Mouse (Mus musculus): ENCODE measurements around the gene Apoa2. TPM values are rescaled to one million over a fixed set of nuclear protein-coding genes. Genes with fewer than 3 reads are reported as not detected.

Gene Apoa2
- polyA plus RNA-seq, 1 experiment from 2014 or later, result 1.9 TPM

DNA sequence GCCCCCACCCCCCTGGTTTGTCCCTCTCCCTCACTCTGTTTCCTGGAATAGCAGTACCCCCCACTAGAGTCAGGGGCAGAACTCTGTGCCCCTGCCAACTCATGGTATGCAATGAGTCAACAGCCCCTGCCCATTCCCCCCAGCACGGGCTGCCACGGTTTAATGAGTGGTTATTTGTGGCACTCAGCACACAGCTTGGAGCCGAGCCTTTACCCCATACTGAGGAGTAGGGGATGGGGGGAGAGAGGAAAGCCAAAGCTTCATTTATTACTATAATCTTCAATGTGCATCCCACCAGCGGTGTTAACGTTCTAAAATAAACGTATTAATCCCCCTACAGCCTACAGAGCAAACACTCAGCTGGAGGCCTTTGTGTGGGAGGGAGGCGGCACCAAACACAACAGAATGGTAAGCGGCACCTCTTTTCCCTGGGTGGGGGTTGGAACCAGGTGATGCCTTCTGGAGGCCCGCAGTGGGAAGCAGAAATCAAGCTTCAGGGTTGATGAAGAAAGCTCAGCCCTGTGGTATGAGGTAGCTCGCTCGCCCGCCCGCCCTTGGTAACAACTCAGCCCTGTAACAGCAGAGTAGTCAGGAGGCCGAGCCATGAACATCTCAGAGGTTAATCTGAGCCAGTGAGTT is 35.3 kb upstream of the Apoa2 start:
- Histone ChIP-seq H3K27me3 (replicated peaks; ENCODE audit: control insufficient read depth, insufficient read depth, low read length) (peaks cover 30% of the 10 kb centered on the region), H3K4me1 (ENCODE audit: control insufficient read depth, insufficient read depth, low read length) (peaks cover 36% of the 10 kb centered on the region; the same call in 1 of the 2 replicates), H3K9ac (ENCODE audit: low read depth, low read length) (no peak overlapping the region), H3K36me3 (ENCODE audit: control insufficient read depth, insufficient read depth, low read length) (no peaks in the 10 kb centered on the region), H3K9me3 (ENCODE audit: control insufficient read depth, low read length) (no peaks in the 10 kb centered on the region), H3K27ac (replicated peaks; ENCODE audit: low read depth, low read length) (peak overlapping the region; percentile 48), H3K4me2 (ENCODE audit: low read depth, low read length) (peak overlapping the region; percentile 26; the same call in 1 of the 2 replicates), H3K4me3 (ENCODE audit: low read depth, low read length) (no peak overlapping the region)
- ATAC-seq (ENCODE audit: low read depth), result peak; percentile 35
- WGBS, result 39% methylated on average over 14 of the region's 14 CpGs
- peak; percentile 86 for DNase-seq (ENCODE audit: low spot score)

DNA sequence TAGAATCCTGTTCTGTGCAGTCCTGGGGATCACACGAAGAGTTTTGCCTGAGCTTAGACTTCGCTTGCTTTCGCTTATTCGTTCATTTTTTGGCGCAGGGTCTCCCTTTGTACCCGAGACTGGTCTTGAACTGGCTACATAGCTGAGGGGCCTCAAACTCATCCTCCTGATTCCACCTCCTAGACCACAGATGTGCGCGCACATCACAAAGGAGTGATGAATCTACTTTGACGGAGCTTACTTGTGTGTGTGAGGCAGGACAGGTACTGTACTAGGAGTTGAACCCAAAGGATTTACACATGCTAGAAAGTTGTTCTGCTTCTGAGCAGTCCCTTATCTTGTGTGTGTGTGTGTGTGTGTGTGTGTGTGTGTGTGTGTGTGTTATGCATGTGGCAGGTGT is 34.0 kb upstream of the Apoa2 start:
- 96% methylated on average over 9 of the region's 9 CpGs for WGBS
- Histone ChIP-seq H3K27me3 (replicated peaks; ENCODE audit: control insufficient read depth, insufficient read depth, low read length) (peaks cover 42% of the 10 kb centered on the region), H3K36me3 (ENCODE audit: control insufficient read depth, insufficient read depth, low read length) (no peaks in the 10 kb centered on the region), H3K9ac (ENCODE audit: low read depth, low read length) (no peak overlapping the region), H3K4me2 (ENCODE audit: low read depth, low read length) (no peak overlapping the region), H3K4me3 (ENCODE audit: low read depth, low read length) (no peak overlapping the region), H3K27ac (replicated peaks; ENCODE audit: low read depth, low read length) (no peak overlapping the region), H3K4me1 (ENCODE audit: control insufficient read depth, insufficient read depth, low read length) (peaks cover 42% of the 10 kb centered on the region; the same call in 1 of the 2 replicates), H3K9me3 (ENCODE audit: control insufficient read depth, low read length) (no peaks in the 10 kb centered on the region)
- DNase-seq (ENCODE audit: low spot score), result no peak
- ATAC-seq (ENCODE audit: low read depth), result no peak

DNA sequence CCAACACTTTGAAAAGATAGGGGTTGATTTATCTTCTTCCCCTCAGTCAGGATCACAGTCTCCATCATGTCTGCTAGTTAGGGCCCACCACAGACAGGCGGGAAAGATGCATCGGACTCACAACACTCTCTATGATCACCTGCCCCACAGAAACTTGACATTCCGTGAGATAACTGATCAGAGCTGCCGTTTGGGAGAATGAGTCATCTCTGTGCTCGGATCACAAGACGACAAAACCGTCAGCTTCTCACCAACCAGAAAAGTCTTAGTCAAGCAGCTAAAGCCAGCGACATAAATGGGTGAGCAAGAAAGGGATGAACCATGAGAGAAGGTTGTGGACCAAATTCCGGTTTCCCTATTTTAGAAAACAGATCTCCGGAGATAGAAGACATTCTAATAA is 32.6 kb upstream of the Apoa2 start:
- peaks cover 44% of the 10 kb centered on the region; the same call in 1 of the 2 replicates for H3K4me1 ChIP-seq (ENCODE audit: control insufficient read depth, insufficient read depth, low read length)
- no peak overlapping the region for H3K27ac ChIP-seq (replicated peaks; ENCODE audit: low read depth, low read length)
- 53% methylated on average over 10 of the region's 10 CpGs for WGBS
- ATAC-seq (ENCODE audit: low read depth) (no peak), DNase-seq (ENCODE audit: low spot score) (no peak)
- no peak overlapping the region for H3K4me3 ChIP-seq (ENCODE audit: low read depth, low read length)
- no peak overlapping the region for H3K9ac ChIP-seq (ENCODE audit: low read depth, low read length)
- no peaks in the 10 kb centered on the region for H3K36me3 ChIP-seq (ENCODE audit: control insufficient read depth, insufficient read depth, low read length)
- H3K4me2 ChIP-seq (ENCODE audit: low read depth, low read length), result no peak overlapping the region
- H3K27me3 ChIP-seq (replicated peaks; ENCODE audit: control insufficient read depth, insufficient read depth, low read length), result peaks cover 57% of the 10 kb centered on the region
- no peaks in the 10 kb centered on the region for H3K9me3 ChIP-seq (ENCODE audit: control insufficient read depth, low read length)

DNA sequence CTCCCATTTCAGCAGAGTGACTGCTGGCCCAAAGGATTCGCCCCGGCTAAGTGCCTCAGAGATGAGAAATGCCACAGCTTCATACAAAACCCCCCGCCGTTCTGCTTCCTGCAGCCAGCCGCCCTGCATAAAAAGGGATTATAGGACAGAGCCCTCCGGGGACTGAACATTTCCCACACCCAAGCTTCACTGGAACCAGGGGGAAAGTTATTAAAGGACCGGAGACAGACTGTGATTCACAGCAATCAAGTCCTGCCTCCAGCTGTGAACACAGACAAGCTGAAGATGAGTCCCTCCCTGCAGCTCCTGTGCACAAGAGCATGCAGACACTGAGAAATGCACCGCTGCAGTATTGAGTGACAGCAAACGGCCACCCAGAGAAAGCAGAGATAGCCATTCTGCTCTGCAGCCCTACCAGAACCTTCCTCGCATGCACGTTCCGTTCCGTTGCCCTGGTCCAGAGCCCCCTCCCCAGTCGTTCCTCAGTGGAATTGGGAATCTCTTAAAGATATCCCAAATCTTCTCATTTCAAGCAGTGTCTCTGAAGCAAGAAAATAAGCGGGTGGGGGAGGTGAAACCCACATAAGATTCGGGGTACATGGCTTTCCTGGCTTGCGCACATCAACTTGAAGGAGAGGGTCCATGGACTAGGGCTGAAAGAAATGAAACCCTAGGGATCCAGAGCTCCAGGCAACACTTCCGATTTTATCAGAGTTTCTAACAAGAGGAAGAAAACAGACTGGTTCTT is 31.6 kb upstream of the Apoa2 start:
- 4% methylated on average over 18 of the region's 18 CpGs for WGBS
- Histone ChIP-seq H3K36me3 (ENCODE audit: control insufficient read depth, insufficient read depth, low read length) (no peaks in the 10 kb centered on the region), H3K4me2 (ENCODE audit: low read depth, low read length) (peak overlapping the region; percentile 45), H3K4me3 (ENCODE audit: low read depth, low read length) (peak overlapping the region; percentile 26), H3K9ac (ENCODE audit: low read depth, low read length) (0 out of 2 replicates have a peak overlapping the region, but pooled peaks have one; percentile 34), H3K9me3 (ENCODE audit: control insufficient read depth, low read length) (no peaks in the 10 kb centered on the region), H3K4me1 (ENCODE audit: control insufficient read depth, insufficient read depth, low read length) (peaks cover 44% of the 10 kb centered on the region; the same call in 1 of the 2 replicates), H3K27me3 (replicated peaks; ENCODE audit: control insufficient read depth, insufficient read depth, low read length) (peaks cover 61% of the 10 kb centered on the region), H3K27ac (replicated peaks; ENCODE audit: low read depth, low read length) (no peak overlapping the region)
- DNase-seq (ENCODE audit: low spot score) (peak; percentile 54), ATAC-seq (ENCODE audit: low read depth) (0 out of 2 replicates have a peak, but pooled peaks have one; percentile 24)

DNA sequence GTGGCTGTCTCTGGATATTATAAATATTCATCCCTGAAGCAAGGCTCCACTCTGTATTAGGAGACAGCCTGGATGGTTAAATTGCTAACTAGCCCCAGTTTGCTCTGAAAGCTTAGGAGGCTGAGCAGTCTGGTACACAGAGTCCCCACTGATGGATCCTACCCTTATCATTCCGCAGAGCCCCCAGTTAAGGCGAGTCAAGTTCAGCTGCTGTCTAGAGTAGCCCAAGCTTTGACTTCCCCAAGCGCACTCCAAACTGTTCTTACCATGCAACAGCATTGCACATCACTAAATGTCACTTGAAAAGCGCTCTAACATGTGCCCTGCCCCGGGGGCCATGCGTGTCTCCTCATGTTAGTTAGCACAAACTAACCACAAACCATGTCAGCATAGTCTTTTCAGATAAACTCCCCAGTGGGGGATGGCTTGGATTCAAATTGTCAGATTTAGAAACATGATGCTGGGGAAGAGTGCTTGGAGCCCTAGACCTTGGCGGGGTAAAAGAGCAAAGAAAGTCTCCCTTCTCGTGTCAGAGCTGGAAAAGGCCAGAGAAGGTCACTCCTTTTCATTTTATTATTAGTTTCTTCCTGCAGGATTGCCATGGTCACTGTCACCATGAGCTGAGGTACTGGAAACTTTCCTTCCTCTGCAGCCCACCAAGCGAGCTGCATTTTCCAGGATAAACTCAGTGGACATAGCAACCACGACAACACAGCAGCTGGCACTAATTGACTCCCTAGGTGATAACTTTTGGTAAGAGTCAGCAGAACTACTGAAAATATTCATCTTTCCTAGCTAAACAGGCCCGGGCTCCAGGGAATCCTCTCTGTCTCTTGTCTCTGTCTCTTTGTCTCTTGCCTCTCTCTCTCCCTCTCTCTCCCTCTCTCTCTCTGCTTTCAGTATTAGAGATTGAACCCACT is 30.7 kb upstream of the Apoa2 start:
- peak overlapping the region; percentile 56; the same call in 1 of the 2 replicates for H3K4me3 ChIP-seq (ENCODE audit: low read depth, low read length)
- no peaks in the 10 kb centered on the region for H3K9me3 ChIP-seq (ENCODE audit: control insufficient read depth, low read length)
- H3K4me1 ChIP-seq (ENCODE audit: control insufficient read depth, insufficient read depth, low read length), result peaks cover 38% of the 10 kb centered on the region; the same call in 1 of the 2 replicates
- peak; percentile 44 for DNase-seq (ENCODE audit: low spot score)
- peak overlapping the region; percentile 45 for H3K4me2 ChIP-seq (ENCODE audit: low read depth, low read length)
- WGBS, result 20% methylated on average over 11 of the region's 11 CpGs
- no peaks in the 10 kb centered on the region for H3K36me3 ChIP-seq (ENCODE audit: control insufficient read depth, insufficient read depth, low read length)
- ATAC-seq (ENCODE audit: low read depth), result peak; percentile 19; the same call in 1 of the 2 replicates
- H3K27me3 ChIP-seq (replicated peaks; ENCODE audit: control insufficient read depth, insufficient read depth, low read length), result peaks cover 61% of the 10 kb centered on the region
- no peak overlapping the region for H3K27ac ChIP-seq (replicated peaks; ENCODE audit: low read depth, low read length)
- H3K9ac ChIP-seq (ENCODE audit: low read depth, low read length), result no peak overlapping the region

GRCm38 (mm10) chr1:171195046-171195822 is 29.6 kb upstream of the Apoa2 start:
- DNase-seq (ENCODE audit: low spot score), result peak; percentile 7
- no peaks in the 10 kb centered on the region for H3K36me3 ChIP-seq (ENCODE audit: control insufficient read depth, insufficient read depth, low read length)
- peaks cover 61% of the 10 kb centered on the region for H3K27me3 ChIP-seq (replicated peaks; ENCODE audit: control insufficient read depth, insufficient read depth, low read length)
- ATAC-seq (ENCODE audit: low read depth), result no peak
- H3K27ac ChIP-seq (replicated peaks; ENCODE audit: low read depth, low read length), result no peak overlapping the region
- peak overlapping the region; percentile 65 for H3K9ac ChIP-seq (ENCODE audit: low read depth, low read length)
- H3K4me2 ChIP-seq (ENCODE audit: low read depth, low read length), result peak overlapping the region; percentile 94
- H3K9me3 ChIP-seq (ENCODE audit: control insufficient read depth, low read length), result no peaks in the 10 kb centered on the region
- H3K4me1 ChIP-seq (ENCODE audit: control insufficient read depth, insufficient read depth, low read length), result peaks cover 30% of the 10 kb centered on the region; the same call in 1 of the 2 replicates
- 6% methylated on average over 20 of the region's 20 CpGs for WGBS
- H3K4me3 ChIP-seq (ENCODE audit: low read depth, low read length), result peak overlapping the region; percentile 56

- WGBS, result under 1% methylated on average over 12 of the region's 33 CpGs
- peaks cover 30% of the 10 kb centered on the region; the same call in 1 of the 2 replicates for H3K4me1 ChIP-seq (ENCODE audit: control insufficient read depth, insufficient read depth, low read length)
These were observed 28.9 kb upstream of the Apoa2 start, which contains the start of gene Pcp4l1 for GRCm38 (mm10) chr1:171195887-171196397. Gene Pcp4l1, minus strand, starts transcription at chr1:171196268.

More at GRCm38 (mm10) chr1:171195887-171196397, 28.9 kb upstream of the Apoa2 start, which contains the start of gene Pcp4l1:
- Histone ChIP-seq H3K4me3 (ENCODE audit: low read depth, low read length) (peak within 1 kb of the TSS; percentile 56), H3K9me3 (ENCODE audit: control insufficient read depth, low read length) (no peaks in the 10 kb centered on the region), H3K27me3 (replicated peaks; ENCODE audit: control insufficient read depth, insufficient read depth, low read length) (peaks cover 61% of the 10 kb centered on the region), H3K4me2 (ENCODE audit: low read depth, low read length) (peak within 1 kb of the TSS; percentile 94), H3K9ac (ENCODE audit: low read depth, low read length) (peak within 1 kb of the TSS; percentile 65), H3K36me3 (ENCODE audit: control insufficient read depth, insufficient read depth, low read length) (no peaks in the 10 kb centered on the region), H3K27ac (replicated peaks; ENCODE audit: low read depth, low read length) (no peak within 1 kb of the TSS)
- DNase-seq (ENCODE audit: low spot score) (peak; percentile 74), ATAC-seq (ENCODE audit: low read depth) (peak; percentile 82)

Measured in embryonic facial prominence, embryonic 14.5 days (tissue).